ENCODE assay signal across 11 mouse cellular contexts in the genomic region with DNA sequence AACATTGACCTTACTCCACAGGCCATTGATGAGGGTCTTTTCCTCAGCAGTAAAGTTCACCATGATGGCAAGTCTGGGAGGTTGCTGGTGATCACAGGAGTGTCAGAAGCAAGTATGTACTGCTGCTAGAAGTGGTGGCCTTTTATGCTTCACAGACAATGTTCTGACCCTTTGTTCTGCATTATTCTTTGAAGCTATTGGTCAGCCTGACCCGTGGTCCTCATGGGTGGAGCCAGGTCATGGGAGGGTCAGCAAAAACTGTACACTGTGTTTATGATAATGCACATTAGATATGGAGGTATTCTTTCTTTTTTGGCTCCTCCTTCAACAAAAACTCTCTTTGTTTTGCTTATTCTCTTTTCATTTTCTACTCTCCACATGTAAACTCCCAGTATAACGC. TPM values are rescaled to one million over a fixed set of nuclear protein-coding genes. Genes with fewer than 3 reads are reported as not detected.
A peak's percentile ranks its signal among the peaks of the same experiment; 100 is the strongest.
DNase-seq lines count a peak whose midpoint lies in the region; ATAC-seq lines count a peak whose summit lies in the region.
"Had no signal": no experiment of that assay in that cellular context is flagged by ENCODE, and none has a peak within 500 bp of the region (broad histone marks: within the 10 kb centered on the region; RNA-seq: fewer than 3 reads in every experiment).

TSS of gene Hbb-y (minus strand) at position 127 of the 400 bp plus-strand sequence.

- no peak for ATAC-seq in lung, embryonic 15.5 days (ENCODE audit: borderline replicate concordance, extremely low read depth, low FRiP score, low TSS enrichment)
- no peak for ATAC-seq in limb, embryonic 11.5 days (ENCODE audit: insufficient number of reproducible peaks, low FRiP score, low TSS enrichment, low read depth)
- no peak for ATAC-seq in neural tube, embryonic 15.5 days (ENCODE audit: low FRiP score)

- no peaks in the 10 kb centered on the region for H3K36me3 ChIP-seq in lung, embryonic 15.5 days
- no peaks in the 10 kb centered on the region for H3K36me3 ChIP-seq in limb, embryonic 11.5 days (ENCODE audit: control insufficient read depth, insufficient read depth, low read length)
- no peaks in the 10 kb centered on the region for H3K36me3 ChIP-seq in neural tube, embryonic 15.5 days

- no peaks in the 10 kb centered on the region for H3K27me3 ChIP-seq in lung, embryonic 15.5 days
- no peaks in the 10 kb centered on the region for H3K27me3 ChIP-seq in limb, embryonic 11.5 days (ENCODE audit: control insufficient read depth, insufficient read depth, low read length)
- no peaks in the 10 kb centered on the region for H3K27me3 ChIP-seq in neural tube, embryonic 15.5 days (replicated peaks)
- H3K27me3 ChIP-seq: megakaryocyte, embryonic 14.5 days had no signal

- no peak within 1 kb of the TSS for H3K27ac ChIP-seq in lung, embryonic 15.5 days
- no peak within 1 kb of the TSS for H3K27ac ChIP-seq in limb, embryonic 11.5 days (replicated peaks; ENCODE audit: low read depth, low read length)
- H3K27ac ChIP-seq in neural tube, embryonic 15.5 days (replicated peaks): no peak within 1 kb of the TSS

- no peak within 1 kb of the TSS for H3K9ac ChIP-seq in lung, embryonic 15.5 days
- H3K9ac ChIP-seq in limb, embryonic 11.5 days (ENCODE audit: low read length): no peak within 1 kb of the TSS
- H3K9ac ChIP-seq in neural tube, embryonic 15.5 days (replicated peaks): no peak within 1 kb of the TSS

- no peaks in the 10 kb centered on the region for H3K9me3 ChIP-seq in lung, embryonic 15.5 days
- no peaks in the 10 kb centered on the region for H3K9me3 ChIP-seq in limb, embryonic 11.5 days (ENCODE audit: control insufficient read depth, low read length)
- H3K9me3 ChIP-seq in neural tube, embryonic 15.5 days (replicated peaks): no peaks in the 10 kb centered on the region
- H3K9me3 ChIP-seq: megakaryocyte, embryonic 14.5 days had no signal

- no peaks in the 10 kb centered on the region for H3K4me1 ChIP-seq in lung, embryonic 15.5 days
- H3K4me1 ChIP-seq in limb, embryonic 11.5 days (ENCODE audit: control insufficient read depth, insufficient read depth, low read length): no peaks in the 10 kb centered on the region
- H3K4me1 ChIP-seq in neural tube, embryonic 15.5 days: no peaks in the 10 kb centered on the region

- DNase-seq in embryo, embryonic 10 days (ENCODE audit: low spot score): peak; percentile 36
- no peak for DNase-seq in embryo, embryonic 9.5 days (ENCODE audit: extremely low spot score)
- no peak for DNase-seq in lung, postnatal 36 days
- DNase-seq in limb, embryonic 11.5 days (ENCODE audit: low spot score): no peak
- DNase-seq in retina, embryonic 14.5 days (ENCODE audit: low spot score): no peak
- no peak for DNase-seq in thymus, postnatal 14 days
- DNase-seq: adrenal gland, postnatal 14 days; embryo, embryonic 11 days had no signal

- WGBS in lung, embryonic 15.5 days: 61% methylated on average over 2 of the region's 2 CpGs
- 74% methylated on average over 2 of the region's 2 CpGs for WGBS in limb, embryonic 11.5 days
- 70% methylated on average over 2 of the region's 2 CpGs for WGBS in neural tube, embryonic 15.5 days

- H3K4me3 ChIP-seq in lung, embryonic 15.5 days: no peak within 1 kb of the TSS
- H3K4me3 ChIP-seq in limb, embryonic 11.5 days (ENCODE audit: low read depth, low read length): no peak within 1 kb of the TSS
- no peak within 1 kb of the TSS for H3K4me3 ChIP-seq in neural tube, embryonic 15.5 days (replicated peaks)

- no peak within 1 kb of the TSS for H3K4me2 ChIP-seq in lung, embryonic 15.5 days
- H3K4me2 ChIP-seq in limb, embryonic 11.5 days (ENCODE audit: low read depth, severe bottlenecking): no peak within 1 kb of the TSS
- no peak within 1 kb of the TSS for H3K4me2 ChIP-seq in neural tube, embryonic 15.5 days

RNA-seq across cellular contexts. Expression of gene Hbb-y, which starts in this region (rescaled TPM):
- polyA plus RNA-seq in lung, embryonic 15.5 days (2015; fragmentation: Nextera tagmentation; extraction: Ambion mirVana): 807 and 1,263 TPM in 2 replicates
- polyA plus RNA-seq in limb, embryonic 11.5 days (2014; fragmentation: Nextera tagmentation; extraction: Ambion mirVana): 7,439 and 7,962 TPM in 2 replicates
- polyA plus RNA-seq in neural tube, embryonic 15.5 days (2015; fragmentation: Nextera tagmentation; extraction: Ambion mirVana): 141 and 250 TPM in 2 replicates
